Mouse (Mus musculus) lung, adult 2 months (tissue): ENCODE data around the gene Arl6.

Experiments used
- CTCF ChIP-seq: fragments of 200-500 bp; IDR thresholded peaks from 2 replicates; pipeline ENCODE4 v1.5.1; 2011; ENCODE audit warnings: mild to moderate bottlenecking, low read length, control low read depth; ENCODE audit not compliant: insufficient read depth
- POLR2A ChIP-seq: fragments of 200-500 bp; IDR thresholded peaks from 2 replicates; pipeline ENCODE4 v1.6.1; 2011; ENCODE audit warnings: low read depth, mild to moderate bottlenecking, control low read depth, low read length, borderline replicate concordance; ENCODE audit errors: extremely low read depth

GRCm38 (mm10) chr16:59586911-59587310 is 52.3 kb downstream of the Arl6 start:
- TF ChIP-seq CTCF (no peak), POLR2A (no peak)
